Mouse (Mus musculus) left cerebral cortex, adult 9 months (tissue): ENCODE data around the gene Dnajc12.
"Not testable (repeated sequence)": the region's sequence is repeated elsewhere in the genome, so short reads cannot be mapped to it uniquely, and the experiment has no call there.

ENCODE experiments used
- DNase-seq, 2 experiments: peaks; one replicate each; pipeline ENCODE4 v3.0.0; 2022; ENCODE audit warnings: low spot score in 2 of 2

Gene Dnajc12

GRCm38 (mm10) chr10:63429785-63430305, 47.6 kb downstream of the Dnajc12 start, which contains the start of gene Ctnna3:
Gene Ctnna3, plus strand, starts transcription at chr10:63430098.
- peak; percentile 86 to 91 for DNase-seq

GRCm38 (mm10) chr10:63431221-63431736, 49.0 kb downstream of the Dnajc12 start:
- DNase-seq, result no peak

- no peak for DNase-seq
Measured at GRCm38 (mm10) chr10:63432099-63432498, 49.9 kb downstream of the Dnajc12 start.

- no peak for DNase-seq
Measured at GRCm38 (mm10) chr10:63432887-63433286, 50.6 kb downstream of the Dnajc12 start.

DNA sequence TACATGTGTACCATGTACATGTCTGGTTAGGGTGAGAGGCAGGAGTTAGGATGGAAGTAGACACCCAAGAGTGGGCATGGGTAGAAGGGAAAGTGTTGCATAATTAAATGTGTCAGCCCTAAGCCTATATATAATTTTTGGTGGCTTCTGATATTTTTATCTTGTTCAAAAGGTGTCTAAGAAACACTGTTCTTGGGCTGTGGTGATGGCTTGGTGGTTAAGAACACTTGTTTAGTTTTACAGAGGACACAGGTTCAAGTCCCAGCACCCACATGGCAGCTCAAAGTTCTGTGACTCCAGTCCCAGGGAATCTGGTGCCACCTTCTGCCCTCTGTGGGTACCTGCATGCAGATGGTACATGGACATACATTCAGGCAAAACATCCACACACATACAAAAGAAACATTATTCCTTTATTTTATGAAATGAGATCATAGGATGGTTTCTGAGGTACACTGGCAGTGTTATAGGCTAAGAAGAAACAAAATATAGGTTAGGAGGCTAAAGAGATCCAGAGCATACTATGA, 56.6 kb downstream of the Dnajc12 start:
- DNase-seq, result no peak

DNA sequence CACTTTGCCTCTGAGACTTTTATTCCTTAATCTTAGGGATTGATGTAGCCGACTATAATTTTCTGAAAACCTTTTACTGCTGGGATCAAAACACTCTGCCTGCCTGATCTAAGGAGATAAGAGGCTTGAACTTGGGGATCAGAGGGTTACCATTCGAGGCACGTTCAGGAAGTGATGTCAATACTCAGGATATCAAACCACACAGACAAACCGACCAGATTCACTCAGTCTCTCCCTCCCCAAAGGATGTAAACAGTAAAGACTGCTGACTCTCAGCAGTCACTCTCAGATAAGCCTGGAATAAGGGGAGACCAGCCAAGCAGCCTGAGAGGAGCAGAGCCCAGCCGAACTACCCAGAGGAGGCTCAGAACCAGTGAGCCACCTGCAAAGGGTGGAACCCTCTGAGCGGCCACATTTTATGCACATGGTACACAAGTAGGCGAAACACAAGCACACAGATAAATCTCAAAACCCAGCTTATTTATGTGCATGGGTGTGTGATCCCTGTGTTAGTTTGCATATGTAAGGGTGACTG, 57.5 kb downstream of the Dnajc12 start:
- DNase-seq, result no peak

GRCm38 (mm10) chr10:63444602-63445387, 62.6 kb downstream of the Dnajc12 start:
- not testable (repeated sequence) for DNase-seq

GRCm38 (mm10) chr10:63453926-63454325, 71.7 kb downstream of the Dnajc12 start:
- DNase-seq, result no peak

- no peak for DNase-seq
Measured at GRCm38 (mm10) chr10:63455110-63455878, 73.1 kb downstream of the Dnajc12 start.

- DNase-seq, result no peak
Measured at GRCm38 (mm10) chr10:63457292-63458128, 75.3 kb downstream of the Dnajc12 start.
